Mouse (Mus musculus) embryonic facial prominence, embryonic 14.5 days (tissue): Measurements from ENCODE around the gene Egf. TPM values are rescaled to one million over a fixed set of nuclear protein-coding genes. Genes with fewer than 3 reads are reported as not detected.

Source experiments
- microRNA-seq: library from miRNA; unstranded; fragments of <30 nt; microRNA quantifications from one replicate; pipeline ENCODE4, GENCODE M21; 2016; ENCODE audit warnings: borderline number of aligned reads
- polyA plus RNA-seq: library from polyadenylated mRNA; unstranded; fragments of >200 nt; fragmentation: Nextera tagmentation; extraction: Ambion mirVana; gene quantifications from 2 replicates; pipeline ENCODE4 v1.2.1, GENCODE M21; 2014

Egf gene
- polyA plus RNA-seq, 1 experiment from 2014 or later, result 2.2 TPM

Small RNA genes within 50 kb of the gene (microRNA-seq; reads per million reads assigned to microRNA genes)
- gene Gm24515, result not detected

Other genes with a start within 250 kb of the Egf start
- 25.0 and 26.6 TPM in 2 replicates for gene Elovl6, start 223.0 kb downstream of the Egf start, polyA plus RNA-seq
- gene Lrit3, start 48.7 kb upstream of the Egf start, polyA plus RNA-seq, result not detected in 2 replicates
- gene Rrh, start 67.3 kb upstream of the Egf start, polyA plus RNA-seq, result 0.31 TPM in 1 of 2 replicates, not detected in the other
- gene Gar1, start 76.1 kb upstream of the Egf start, polyA plus RNA-seq, result 38.9 and 41.9 TPM in 2 replicates
- 0.29 TPM in 2 replicates for gene Cfi, start 80.6 kb upstream of the Egf start, polyA plus RNA-seq
- gene Pla2g12a, start 123.3 kb upstream of the Egf start, polyA plus RNA-seq, result 31.5 and 31.6 TPM in 2 replicates
- 53.3 and 55.5 TPM in 2 replicates for gene Casp6, start 146.1 kb upstream of the Egf start, polyA plus RNA-seq
- 5.9 and 8.9 TPM in 2 replicates for gene Mcub, start 214.9 kb upstream of the Egf start, polyA plus RNA-seq